Mouse (Mus musculus): ENCODE measurements around the gene Olfr1367. TPM values are rescaled to one million over a fixed set of nuclear protein-coding genes. Genes with fewer than 3 reads are reported as not detected.

Olfr1367 gene
- polyA plus RNA-seq (2012; rRNA removed; ENCODE audit: low replicate concordance): not detected in 2 replicates

DNA sequence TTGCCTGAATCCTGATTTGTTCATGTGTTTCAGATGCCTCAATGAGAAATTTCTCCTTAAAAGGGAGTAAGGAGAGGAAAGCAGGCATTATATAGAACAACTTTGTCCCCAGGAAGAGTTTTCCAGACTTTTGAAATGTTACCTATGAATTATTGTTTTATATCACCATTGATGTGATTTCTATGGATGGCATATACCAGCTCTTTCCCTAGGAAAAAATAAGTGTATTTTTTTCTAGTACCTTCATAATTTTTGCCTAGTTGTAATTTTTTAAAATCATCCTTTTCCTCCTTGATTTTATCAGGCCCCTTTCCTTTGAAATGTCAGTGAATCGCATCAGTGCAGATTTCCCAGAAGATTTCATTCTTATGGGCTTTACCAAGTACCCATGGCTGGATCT, at the start of gene Olfr1367:
Gene Olfr1367 (plus strand): TSS at position 301 of the 400 bp plus-strand sequence.

DNA sequence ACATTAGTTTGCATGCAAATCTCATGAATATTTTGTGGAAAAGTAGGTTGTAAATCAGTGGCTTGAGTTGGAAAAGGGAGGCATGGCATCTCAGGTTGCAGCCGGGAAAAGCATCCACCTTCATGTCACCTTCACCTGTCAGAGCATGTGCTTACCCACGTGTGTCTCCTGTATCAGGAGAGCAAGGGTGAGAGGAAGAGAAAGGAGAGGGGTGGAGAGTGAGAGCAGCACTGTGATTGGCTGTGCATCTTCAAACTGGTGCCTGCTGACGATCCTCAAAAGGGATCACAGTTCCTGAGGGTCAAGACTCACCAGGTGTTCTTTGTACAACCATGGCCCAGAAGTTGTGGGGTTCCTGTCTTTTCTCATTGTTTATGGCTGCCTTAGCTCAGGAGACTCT, 34.8 kb upstream of the Olfr1367 start, which contains the start of gene Gpx6:
Gene Gpx6 (plus strand): TSS at position 200 of the 400 bp plus-strand sequence.

DNA sequence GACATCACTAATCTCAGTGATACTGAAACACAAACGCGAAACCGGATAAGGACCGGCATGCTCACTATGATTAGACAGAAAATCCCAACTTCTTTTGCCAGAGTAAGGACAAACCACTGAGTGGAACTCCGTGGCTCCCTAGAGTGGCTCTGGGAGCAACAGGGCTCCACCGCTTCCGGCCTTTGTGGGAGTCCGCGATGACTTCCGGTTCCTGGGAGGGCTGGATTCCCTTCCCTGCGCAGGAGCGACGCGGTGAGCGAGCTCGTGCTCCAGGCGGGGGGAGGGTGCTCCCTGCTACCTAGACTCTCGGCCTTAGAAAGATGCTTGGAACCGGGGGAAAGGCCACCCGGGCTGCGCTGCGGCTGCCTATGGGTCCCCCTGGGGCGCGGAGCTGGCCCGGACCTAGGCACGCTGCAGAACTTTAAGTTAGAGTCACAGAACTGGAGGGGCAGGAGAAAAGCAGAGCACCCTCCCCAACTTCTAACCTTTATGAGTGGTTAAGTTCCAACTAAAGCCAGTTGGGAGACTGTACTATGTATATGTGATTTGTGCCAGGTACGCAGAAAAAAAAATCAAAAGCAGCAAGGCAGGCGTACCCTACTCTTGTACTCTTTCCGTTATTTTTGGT, 16.0 kb downstream of the Olfr1367 start, which contains the start of gene Zscan12:
Gene Zscan12 (plus strand): TSS at position 200 of the 628 bp plus-strand sequence.

Other genes starting within 250 kb of the Olfr1367 start
- not detected in 2 replicates for gene Olfr1369-ps1, start 235.4 kb upstream of the Olfr1367 start, polyA plus RNA-seq (2012; rRNA removed; ENCODE audit: low replicate concordance)
- not detected in 2 replicates for gene Olfr263, start 217.3 kb upstream of the Olfr1367 start, polyA plus RNA-seq (2012; rRNA removed; ENCODE audit: low replicate concordance)
- gene Olfr1368, start 201.0 kb upstream of the Olfr1367 start, polyA plus RNA-seq (2012; rRNA removed; ENCODE audit: low replicate concordance): not detected in 2 replicates
- gene Trim27, start 167.5 kb upstream of the Olfr1367 start, polyA plus RNA-seq (2012; rRNA removed; ENCODE audit: low replicate concordance): 39.6 and 101 TPM in 2 replicates
- not detected in 2 replicates for gene Gpx5, start 54.2 kb upstream of the Olfr1367 start, polyA plus RNA-seq (2012; rRNA removed; ENCODE audit: low replicate concordance)
- gene Gpx6, start 34.8 kb upstream of the Olfr1367 start, polyA plus RNA-seq (2012; rRNA removed; ENCODE audit: low replicate concordance): not detected in 2 replicates
- gene Zscan12, start 15.9 kb downstream of the Olfr1367 start, polyA plus RNA-seq (2012; rRNA removed; ENCODE audit: low replicate concordance): 0.57 and 1.9 TPM in 2 replicates
- gene Zkscan3, start 55.8 kb downstream of the Olfr1367 start, polyA plus RNA-seq (2012; rRNA removed; ENCODE audit: low replicate concordance): 20.3 and 33.3 TPM in 2 replicates
- 0.13 and 0.37 TPM in 2 replicates for gene Pgbd1, start 94.1 kb downstream of the Olfr1367 start, polyA plus RNA-seq (2012; rRNA removed; ENCODE audit: low replicate concordance)
- 8.0 and 24.0 TPM in 2 replicates for gene Zscan26, start 106.8 kb downstream of the Olfr1367 start, polyA plus RNA-seq (2012; rRNA removed; ENCODE audit: low replicate concordance)
- gene Nkapl, start 121.6 kb downstream of the Olfr1367 start, polyA plus RNA-seq (2012; rRNA removed; ENCODE audit: low replicate concordance): 0.78 and 0.93 TPM in 2 replicates
- gene Zkscan4, start 132.0 kb downstream of the Olfr1367 start, polyA plus RNA-seq (2012; rRNA removed; ENCODE audit: low replicate concordance): 0.83 and 0.84 TPM in 2 replicates
- not detected in 2 replicates for gene Gm10065, start 132.5 kb downstream of the Olfr1367 start, polyA plus RNA-seq (2012; rRNA removed; ENCODE audit: low replicate concordance)
- 0.10 and 0.29 TPM in 2 replicates for gene AK157302, start 148.3 kb downstream of the Olfr1367 start, polyA plus RNA-seq (2012; rRNA removed; ENCODE audit: low replicate concordance)
- 7.7 and 27.9 TPM in 2 replicates for gene Gm11273, start 154.5 kb downstream of the Olfr1367 start, polyA plus RNA-seq (2012; rRNA removed; ENCODE audit: low replicate concordance)
- 2.2 and 7.0 TPM in 2 replicates for gene Zkscan8, start 184.2 kb downstream of the Olfr1367 start, polyA plus RNA-seq (2012; rRNA removed; ENCODE audit: low replicate concordance)
- gene Olfr1366, start 195.9 kb downstream of the Olfr1367 start, polyA plus RNA-seq (2012; rRNA removed; ENCODE audit: low replicate concordance): not detected in 2 replicates
- gene Olfr1535, start 213.0 kb downstream of the Olfr1367 start, polyA plus RNA-seq (2012; rRNA removed; ENCODE audit: low replicate concordance): not detected in 2 replicates
- not detected in 2 replicates for gene Olfr1364, start 234.8 kb downstream of the Olfr1367 start, polyA plus RNA-seq (2012; rRNA removed; ENCODE audit: low replicate concordance)